Mouse (Mus musculus): ENCODE measurements around the gene Olfr885.

Gene Olfr885

GRCm38 (mm10) chr9:38061022-38061421 lies at the start of gene Olfr885:
Gene Olfr885 (plus strand): TSS chr9:38061322.
- in situ Hi-C loops (cut with MboI, MseI): no loop called here

DNA sequence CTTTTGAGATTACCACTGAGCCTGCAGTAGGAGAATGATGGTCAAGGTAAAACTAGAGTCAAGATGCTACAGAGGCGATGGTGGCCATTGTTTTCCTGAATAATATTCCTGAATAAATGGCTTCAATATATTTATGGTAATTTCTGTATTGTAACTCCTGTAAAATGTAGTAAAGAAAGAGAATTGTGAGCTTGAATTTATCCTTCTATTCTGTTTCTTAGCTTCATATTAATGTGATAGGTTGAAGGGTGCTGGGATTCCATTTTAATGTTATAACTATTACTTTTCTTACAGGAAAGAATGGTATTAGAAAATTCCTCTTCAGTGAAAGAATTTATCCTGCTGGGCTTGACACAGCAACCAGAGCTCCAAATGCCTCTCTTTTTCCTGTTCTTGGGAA lies 35.6 kb upstream of the Olfr885 start, which contains the start of gene Olfr883:
Gene Olfr883, plus strand, starts transcription at position 301 of the 400 bp plus-strand sequence.
- in situ Hi-C loops (cut with MboI, MseI): no loop called here

GRCm38 (mm10) chr9:38046255-38046654 lies 14.9 kb upstream of the Olfr885 start, which contains the start of gene Olfr884:
Gene Olfr884 (plus strand): TSS chr9:38046555.
- in situ Hi-C loops (cut with MboI, MseI): no loop called here

- in situ Hi-C loops (cut with MboI, MseI): no loop called here
Measured at GRCm38 (mm10) chr9:38083772-38084171, 22.6 kb downstream of the Olfr885 start, which contains the start of gene Olfr887. Gene Olfr887 (plus strand): TSS chr9:38084072.

GRCm38 (mm10) chr9:38107828-38108227 lies 46.7 kb downstream of the Olfr885 start, which contains the start of gene Olfr888:
Gene Olfr888 (plus strand): TSS chr9:38108128.
- in situ Hi-C loops (cut with MboI, MseI): no loop called here
